Mouse (Mus musculus) embryonic fibroblast, embryonic 13.5 days (primary cell): ENCODE measurements around the gene Tmem150b. TPM values are rescaled to one million over a fixed set of nuclear protein-coding genes. Genes with fewer than 3 reads are reported as not detected.

Source experiments
- H3K27ac ChIP-seq: 2 replicates; pipeline ENCODE4 v1.5.1; 2012; ENCODE audit warnings: low read length, control low read depth, inconsistent platforms; ENCODE audit not compliant: insufficient read depth
- H3K4me1 ChIP-seq: 2 replicates; pipeline ENCODE4 v1.6.1; 2011; ENCODE audit warnings: low read length; ENCODE audit not compliant: control insufficient read depth, insufficient read depth
- H3K4me3 ChIP-seq: 2 replicates; pipeline ENCODE4 v1.5.1; 2011; ENCODE audit warnings: mild to moderate bottlenecking, control low read depth, low read length; ENCODE audit not compliant: insufficient read depth
- CTCF ChIP-seq: IDR thresholded peaks from 2 replicates; pipeline ENCODE4 v1.5.1; 2011; ENCODE audit warnings: mild to moderate bottlenecking, control low read depth, low read length, moderate library complexity, borderline replicate concordance; ENCODE audit not compliant: insufficient read depth
- POLR2A ChIP-seq: IDR thresholded peaks from 2 replicates; pipeline ENCODE4 v1.6.1; 2011; ENCODE audit warnings: low read depth, mild to moderate bottlenecking, control low read depth, low read length, moderate library complexity
- polyA plus RNA-seq: library from polyadenylated mRNA; stranded (reverse); fragments of >200 nt; gene quantifications from 2 replicates; pipeline ENCODE4 v1.2.4, GENCODE M21; 2011; ENCODE audit warnings: low read depth; ENCODE audit not compliant: missing spikeins, insufficient read length

Gene Tmem150b
- polyA plus RNA-seq, 1 experiment, result not detected

- H3K4me1 ChIP-seq, result no peaks in the 10 kb centered on the region
- H3K27ac ChIP-seq, result no peak overlapping the region
- no peak for TF ChIP-seq CTCF
- TF ChIP-seq POLR2A, result no peak
- H3K4me3 ChIP-seq, result no peak overlapping the region
Measured at GRCm38 (mm10) chr7:4747156-4747899, 22.3 kb upstream of the Tmem150b start.

GRCm38 (mm10) chr7:4746326-4746980 is 21.4 kb upstream of the Tmem150b start:
- H3K4me3 ChIP-seq, result no peak overlapping the region
- TF ChIP-seq CTCF (no peak), POLR2A (no peak)
- no peaks in the 10 kb centered on the region for H3K4me1 ChIP-seq
- H3K27ac ChIP-seq, result no peak overlapping the region

- no peak for TF ChIP-seq POLR2A
- TF ChIP-seq CTCF, result no peak
- H3K27ac ChIP-seq, result no peak overlapping the region
- H3K4me1 ChIP-seq, result no peaks in the 10 kb centered on the region
- no peak overlapping the region for H3K4me3 ChIP-seq
Measured at GRCm38 (mm10) chr7:4744886-4745285, 19.8 kb upstream of the Tmem150b start.

DNA sequence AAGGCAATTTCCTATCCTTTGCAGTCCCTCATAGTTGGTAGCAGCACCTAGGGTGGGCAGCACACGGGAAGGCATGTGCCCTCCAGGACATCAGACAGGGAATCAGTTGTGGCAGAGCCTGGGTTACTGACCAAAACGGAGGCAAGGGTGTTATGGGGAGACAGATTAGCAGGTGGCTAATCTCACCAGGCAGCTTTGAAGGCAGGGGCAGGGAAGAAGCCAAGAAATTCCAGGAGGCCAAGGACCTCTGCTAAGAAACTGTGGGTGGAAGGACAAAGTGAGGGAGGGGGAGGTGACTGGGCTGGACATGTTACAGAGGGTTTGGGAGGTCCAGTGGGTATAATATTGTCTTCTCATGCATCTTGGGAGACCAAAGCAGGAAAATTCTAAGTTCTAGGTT is 18.3 kb upstream of the Tmem150b start:
- TF ChIP-seq CTCF, result no peak
- TF ChIP-seq POLR2A, result no peak
- Histone ChIP-seq H3K4me3 (no peak overlapping the region), H3K4me1 (no peaks in the 10 kb centered on the region), H3K27ac (no peak overlapping the region)

GRCm38 (mm10) chr7:4742482-4742819 is 17.4 kb upstream of the Tmem150b start:
- no peak overlapping the region for H3K27ac ChIP-seq
- H3K4me3 ChIP-seq, result no peak overlapping the region
- H3K4me1 ChIP-seq, result no peaks in the 10 kb centered on the region
- TF ChIP-seq POLR2A (no peak), CTCF (no peak)

- Histone ChIP-seq H3K4me1 (no peaks in the 10 kb centered on the region), H3K4me3 (no peak overlapping the region), H3K27ac (no peak overlapping the region)
- TF ChIP-seq CTCF (no peak), POLR2A (no peak)
Measured at GRCm38 (mm10) chr7:4741672-4742481, 16.8 kb upstream of the Tmem150b start.

DNA sequence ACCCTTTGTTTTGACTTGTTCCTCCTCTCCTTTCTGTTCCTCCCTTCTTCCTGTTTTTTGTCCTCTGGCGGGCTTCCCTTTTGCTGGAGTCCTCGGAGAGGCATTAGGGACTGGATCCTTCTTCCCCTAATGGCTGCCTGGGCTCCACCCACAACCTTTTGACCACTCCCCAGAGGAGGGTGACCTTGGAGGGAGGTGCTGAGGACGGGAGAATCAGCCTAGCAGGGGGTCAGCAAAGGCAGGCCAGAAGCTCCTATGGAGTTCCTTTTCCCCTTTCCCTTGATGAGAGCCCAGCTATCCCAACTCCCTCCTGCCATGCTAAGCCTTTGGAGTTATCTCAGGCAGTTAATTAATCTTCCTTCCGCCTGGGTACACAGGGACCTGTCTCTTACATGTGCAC is 16.1 kb upstream of the Tmem150b start:
- Histone ChIP-seq H3K4me3 (peak overlapping the region; percentile 63), H3K27ac (0 out of 2 replicates have a peak overlapping the region, but pooled peaks have one; percentile 17), H3K4me1 (no peaks in the 10 kb centered on the region)
- peak; percentile 61 for TF ChIP-seq POLR2A
- no peak for TF ChIP-seq CTCF

- H3K27ac ChIP-seq, result peak overlapping the region; percentile 17
- TF ChIP-seq POLR2A (peak; percentile 43; the same call in 1 of the 2 replicates), CTCF (no peak)
- H3K4me1 ChIP-seq, result no peaks in the 10 kb centered on the region
Measured at GRCm38 (mm10) chr7:4740309-4740727, 15.3 kb upstream of the Tmem150b start.

DNA sequence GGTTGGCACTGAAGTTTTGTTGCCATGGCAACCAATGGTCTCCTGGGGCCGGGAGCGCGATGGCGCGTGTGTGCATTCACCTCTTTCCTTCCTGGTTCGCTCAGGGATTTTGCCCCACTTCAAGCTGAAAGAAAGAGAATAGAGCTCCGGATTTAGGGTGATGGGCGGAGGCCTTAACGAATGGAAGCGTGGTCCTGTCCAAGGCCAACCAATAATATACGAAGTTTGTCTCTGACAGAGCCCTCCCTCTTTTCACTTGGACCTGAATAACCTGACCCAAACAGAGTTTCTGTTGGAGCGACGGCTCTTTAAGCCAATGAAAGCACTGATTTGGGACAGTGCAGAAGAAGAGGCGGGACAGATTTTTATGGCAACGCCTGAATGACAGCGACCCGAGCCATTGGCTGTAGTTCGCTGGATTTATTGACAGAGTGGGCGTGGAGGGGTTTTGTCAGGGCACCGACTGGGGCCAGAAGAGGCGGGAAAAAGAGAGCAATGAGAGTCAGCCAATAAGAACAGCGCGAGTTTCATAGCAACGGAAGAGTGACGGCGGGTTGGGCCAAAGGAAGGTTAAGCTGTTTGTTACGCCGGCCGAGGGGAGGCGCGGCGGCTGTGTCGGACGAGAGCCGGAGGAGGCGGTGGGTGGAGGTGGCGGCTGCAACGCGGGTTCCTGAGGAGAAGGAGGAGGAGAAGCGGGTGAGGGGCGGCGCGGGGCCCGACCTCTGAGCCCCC is 14.7 kb upstream of the Tmem150b start, which contains the start of gene Kmt5c:
TSS of gene Kmt5c (plus strand) at position 572 of the 732 bp plus-strand sequence.
- TF ChIP-seq CTCF (no peak), POLR2A (peak; percentile 84)
- Histone ChIP-seq H3K27ac (peak within 1 kb of the TSS; percentile 67), H3K4me3 (peak within 1 kb of the TSS; percentile 63)

More at GRCm38 (mm10) chr7:4740309-4740727, 15.3 kb upstream of the Tmem150b start:
- peak overlapping the region; percentile 63 for H3K4me3 ChIP-seq

More for the DNA sequence above, 14.7 kb upstream of the Tmem150b start, which contains the start of gene Kmt5c:
- H3K4me1 ChIP-seq, result no peaks in the 10 kb centered on the region
